19 mouse cellular contexts compared by ENCODE assay signal in genomic region chr2:132446019-132446418, GRCm38 (mm10).
DNase-seq lines count a peak whose midpoint lies in the region; ATAC-seq lines count a peak whose summit lies in the region.
"Had no signal": no experiment of that assay in that cellular context is flagged by ENCODE, and none has a peak within 500 bp of the region (broad histone marks: within the 10 kb centered on the region; RNA-seq: fewer than 3 reads in every experiment).

No protein-coding gene starts in this region.

- H3K27ac ChIP-seq in midbrain, embryonic 12.5 days (replicated peaks), result peak overlapping the region; percentile 79; the same call in 1 of the 2 replicates
- H3K27ac ChIP-seq in midbrain, embryonic 10.5 days (replicated peaks), result no peak overlapping the region
- H3K27ac ChIP-seq: embryonic facial prominence, embryonic 12.5 days; kidney, postnatal 0 days; macrophage had no signal

- no peak overlapping the region for H3K4me3 ChIP-seq in midbrain, embryonic 12.5 days
- H3K4me3 ChIP-seq in midbrain, embryonic 10.5 days, result no peak overlapping the region
- H3K4me3 ChIP-seq: embryonic facial prominence, embryonic 12.5 days had no signal

- H3K9ac ChIP-seq in midbrain, embryonic 12.5 days (replicated peaks), result no peak overlapping the region
- H3K9ac ChIP-seq: embryonic facial prominence, embryonic 12.5 days; liver, postnatal 0 days had no signal

- no peaks in the 10 kb centered on the region for H3K36me3 ChIP-seq in midbrain, embryonic 12.5 days
- H3K36me3 ChIP-seq in midbrain, embryonic 10.5 days, result no peaks in the 10 kb centered on the region
- H3K36me3 ChIP-seq: embryonic facial prominence, embryonic 12.5 days had no signal

- no peak overlapping the region for H3K4me2 ChIP-seq in midbrain, embryonic 12.5 days (replicated peaks)
- H3K4me2 ChIP-seq: embryonic facial prominence, embryonic 12.5 days; heart, embryonic 11.5 days; liver, embryonic 11.5 days had no signal

- ATAC-seq in midbrain, embryonic 12.5 days (ENCODE audit: low FRiP score, low read depth), result peak; percentile 48; the same call in 1 of the 2 replicates
- ATAC-seq in erythroid progenitor cell, adult 5-6 weeks (replicated peaks; ENCODE audit: low FRiP score, poor library complexity, severe bottlenecking), result no peak
- ATAC-seq: liver, postnatal 0 days; lung, postnatal 0 days had no signal

- peaks cover 28% of the 10 kb centered on the region for H3K4me1 ChIP-seq in midbrain, embryonic 12.5 days
- H3K4me1 ChIP-seq in midbrain, embryonic 10.5 days, result peaks cover 24% of the 10 kb centered on the region

- WGBS in midbrain, embryonic 12.5 days, result 38% methylated on average over 3 of the region's 3 CpGs
- WGBS in midbrain, embryonic 10.5 days, result 74% methylated on average over 3 of the region's 3 CpGs

- H3K9me3 ChIP-seq in midbrain, embryonic 12.5 days, result no peaks in the 10 kb centered on the region
- H3K9me3 ChIP-seq in midbrain, embryonic 10.5 days (replicated peaks), result no peaks in the 10 kb centered on the region
- H3K9me3 ChIP-seq: embryonic facial prominence, embryonic 12.5 days had no signal

- H3K27me3 ChIP-seq in midbrain, embryonic 12.5 days, result no peaks in the 10 kb centered on the region; the same call in 1 of the 2 replicates
- H3K27me3 ChIP-seq in midbrain, embryonic 10.5 days (ENCODE audit: low read depth, poor library complexity, severe bottlenecking), result peaks cover 13% of the 10 kb centered on the region
- H3K27me3 ChIP-seq: embryonic facial prominence, embryonic 12.5 days had no signal

- peak; percentile 18 for DNase-seq in embryo, embryonic 11 days
- no peak for DNase-seq in embryo, embryonic 9.5 days (ENCODE audit: extremely low spot score)
- no peak for DNase-seq in midbrain, embryonic 10.5 days (ENCODE audit: low spot score)
- peak; percentile 42 for DNase-seq in forelimb bud, embryonic 11.5 days (ENCODE audit: low read depth, low spot score)
- peak; percentile 75 for DNase-seq in retina, postnatal 1 day
- no peak for DNase-seq in thymus, postnatal 25 days
- DNase-seq: adrenal gland, postnatal 14 days; cerebellum, adult 8-10 months; gastrocnemius, postnatal 10 days; kidney, adult 2 months; liver, postnatal 0 days had no signal

Comparison
In these comparisons a context has a peak if more than half of its experiments do, and no peak if none do; other contexts are left out.
1. DNase-seq: peak in embryo, embryonic 11 days (single experiment), forelimb bud, embryonic 11.5 days (single experiment) and retina, postnatal 1 day (single experiment); none in embryo, embryonic 9.5 days (single experiment), midbrain, embryonic 10.5 days (single experiment) and thymus, postnatal 25 days (single experiment).